Mouse (Mus musculus) heart, embryonic 16.5 days (tissue): Measurements from ENCODE around the gene Agtpbp1. TPM values are rescaled to one million over a fixed set of nuclear protein-coding genes. Genes with fewer than 3 reads are reported as not detected.

Source experiments
- ATAC-seq: fragments of 200-750 bp; cut with Nextera tagmentation; replicated peaks from 2 replicates; pipeline ENCODE4 v1.8.0; 2017; ENCODE audit warnings: moderate number of reproducible peaks; ENCODE audit not compliant: insufficient read depth, low FRiP score; ENCODE audit errors: extremely low read depth
- H3K27ac ChIP-seq: fragments of 300-500 bp; sonication (generic); 2 replicates; pipeline ENCODE4 v1.5.1; 2014; ENCODE audit warnings: mild to moderate bottlenecking, low read length, control low read depth, moderate library complexity
- H3K27me3 ChIP-seq: fragments of 300-500 bp; sonication (generic); 2 replicates; pipeline ENCODE4 v1.6.1; 2014; ENCODE audit warnings: low read length, mixed read lengths; ENCODE audit not compliant: control insufficient read depth, insufficient read depth
- H3K36me3 ChIP-seq: fragments of 300-500 bp; sonication (generic); 2 replicates; pipeline ENCODE4 v1.6.1; 2014; ENCODE audit not compliant: control insufficient read depth, insufficient read depth
- H3K4me1 ChIP-seq: fragments of 300-500 bp; sonication (generic); 2 replicates; pipeline ENCODE4 v1.6.1; 2014; ENCODE audit warnings: low read length, mixed read lengths; ENCODE audit not compliant: control insufficient read depth, insufficient read depth
- H3K4me2 ChIP-seq: fragments of 300-500 bp; sonication (generic); 2 replicates; pipeline ENCODE4 v1.6.1; 2014; ENCODE audit warnings: low read depth, mild to moderate bottlenecking, control low read depth, low read length
- H3K4me3 ChIP-seq: fragments of 300-500 bp; sonication (generic); 2 replicates; pipeline ENCODE4 v1.5.1; 2014; ENCODE audit warnings: mild to moderate bottlenecking, control low read depth, low read length
- H3K9ac ChIP-seq: fragments of 300-500 bp; sonication (generic); 2 replicates; pipeline ENCODE4 v1.6.1; 2014; ENCODE audit warnings: low read length, control low read depth
- H3K9me3 ChIP-seq: fragments of 300-500 bp; sonication (generic); replicated peaks from 2 replicates; pipeline ENCODE4 v1.6.1; 2016; ENCODE audit warnings: low read length; ENCODE audit not compliant: control insufficient read depth
- WGBS: fragments of 180-500 bp; shearing (Covaris S2); extraction: QIAGEN DNeasy Blood & Tissue Kit; methylation state at CpG from one replicate; pipeline ENCODE4 v1.1.7; 2014; 5-methylcytosine and 5-hydroxymethylcytosine counted together
- polyA plus RNA-seq: library from polyadenylated mRNA; unstranded; fragments of >200 nt; fragmentation: Nextera tagmentation; extraction: Ambion mirVana; gene quantifications from 2 replicates; pipeline ENCODE4 v1.2.1, GENCODE M21; 2015

The Agtpbp1 gene
- polyA plus RNA-seq, 1 experiment from 2014 or later, result 12.1 TPM

GRCm38 (mm10) chr13:59534301-59534700 lies 50.7 kb downstream of the Agtpbp1 start:
- no peak for ATAC-seq
- H3K4me1 ChIP-seq, result no peaks in the 10 kb centered on the region
- H3K27me3 ChIP-seq, result no peaks in the 10 kb centered on the region
- H3K27ac ChIP-seq, result no peak overlapping the region
- no peak overlapping the region for H3K4me2 ChIP-seq
- no peaks in the 10 kb centered on the region for H3K9me3 ChIP-seq
- H3K36me3 ChIP-seq, result 0 out of 2 replicates have a peak, but pooled peaks cover 3% of the 10 kb centered on the region
- 65% methylated on average over 4 of the region's 4 CpGs for WGBS
- no peak overlapping the region for H3K9ac ChIP-seq
- no peak overlapping the region for H3K4me3 ChIP-seq

- 71% methylated on average over 6 of the region's 6 CpGs for WGBS
- ATAC-seq, result no peak
- no peaks in the 10 kb centered on the region for H3K27me3 ChIP-seq
- H3K4me3 ChIP-seq, result no peak overlapping the region
- no peaks in the 10 kb centered on the region for H3K4me1 ChIP-seq
- no peak overlapping the region for H3K27ac ChIP-seq
- no peak overlapping the region for H3K9ac ChIP-seq
- H3K36me3 ChIP-seq, result peaks cover 5% of the 10 kb centered on the region; the same call in 1 of the 2 replicates
- H3K9me3 ChIP-seq, result no peaks in the 10 kb centered on the region
- H3K4me2 ChIP-seq, result no peak overlapping the region
These were observed 51.7 kb downstream of the Agtpbp1 start for GRCm38 (mm10) chr13:59533331-59533730.

- peaks cover 9% of the 10 kb centered on the region; the same call in 1 of the 2 replicates for H3K36me3 ChIP-seq
- no peak for ATAC-seq
- 50% methylated on average over 2 of the region's 2 CpGs for WGBS
These were observed 53.8 kb downstream of the Agtpbp1 start for GRCm38 (mm10) chr13:59531203-59531602.

GRCm38 (mm10) chr13:59530491-59530890 lies 54.5 kb downstream of the Agtpbp1 start:
- WGBS, result 91% methylated on average over 8 of the region's 8 CpGs
- no peak for ATAC-seq

More at GRCm38 (mm10) chr13:59531203-59531602, 53.8 kb downstream of the Agtpbp1 start:
- Histone ChIP-seq H3K27ac (no peak overlapping the region), H3K27me3 (no peaks in the 10 kb centered on the region), H3K9me3 (no peaks in the 10 kb centered on the region), H3K4me3 (no peak overlapping the region), H3K9ac (no peak overlapping the region), H3K4me2 (no peak overlapping the region), H3K4me1 (no peaks in the 10 kb centered on the region)

GRCm38 (mm10) chr13:59521271-59522064 lies 63.6 kb downstream of the Agtpbp1 start:
- no peak for ATAC-seq
- Histone ChIP-seq H3K36me3 (peaks cover 8% of the 10 kb centered on the region), H3K27ac (no peak overlapping the region), H3K9me3 (no peaks in the 10 kb centered on the region), H3K9ac (no peak overlapping the region), H3K4me1 (no peaks in the 10 kb centered on the region), H3K4me2 (no peak overlapping the region), H3K27me3 (no peaks in the 10 kb centered on the region), H3K4me3 (no peak overlapping the region)
- 65% methylated on average over 11 of the region's 11 CpGs for WGBS

More at GRCm38 (mm10) chr13:59530491-59530890, 54.5 kb downstream of the Agtpbp1 start:
- Histone ChIP-seq H3K4me2 (no peak overlapping the region), H3K27ac (no peak overlapping the region), H3K4me1 (no peaks in the 10 kb centered on the region), H3K27me3 (no peaks in the 10 kb centered on the region), H3K9me3 (no peaks in the 10 kb centered on the region), H3K9ac (no peak overlapping the region), H3K4me3 (no peak overlapping the region), H3K36me3 (peaks cover 9% of the 10 kb centered on the region; the same call in 1 of the 2 replicates)

- H3K9ac ChIP-seq, result no peak overlapping the region
- H3K4me3 ChIP-seq, result no peak overlapping the region
- no peak overlapping the region for H3K4me2 ChIP-seq
- H3K36me3 ChIP-seq, result peaks cover 8% of the 10 kb centered on the region
- no peak for ATAC-seq
- no peak overlapping the region for H3K27ac ChIP-seq
- H3K27me3 ChIP-seq, result no peaks in the 10 kb centered on the region
- no peaks in the 10 kb centered on the region for H3K4me1 ChIP-seq
- 87% methylated on average over 2 of the region's 2 CpGs for WGBS
- H3K9me3 ChIP-seq, result no peaks in the 10 kb centered on the region
These were observed 64.2 kb downstream of the Agtpbp1 start for GRCm38 (mm10) chr13:59520834-59521233.

- WGBS, result 89% methylated on average over 6 of the region's 6 CpGs
- H3K4me2 ChIP-seq, result no peak overlapping the region
- peaks cover 6% of the 10 kb centered on the region for H3K36me3 ChIP-seq
- H3K9me3 ChIP-seq, result no peaks in the 10 kb centered on the region
- no peak overlapping the region for H3K27ac ChIP-seq
- no peaks in the 10 kb centered on the region for H3K4me1 ChIP-seq
- ATAC-seq, result no peak
- H3K4me3 ChIP-seq, result no peak overlapping the region
- H3K9ac ChIP-seq, result no peak overlapping the region
- no peaks in the 10 kb centered on the region for H3K27me3 ChIP-seq
These were observed 65.5 kb downstream of the Agtpbp1 start for GRCm38 (mm10) chr13:59519479-59519878.

- H3K4me1 ChIP-seq, result no peaks in the 10 kb centered on the region
- ATAC-seq, result no peak
- no peak overlapping the region for H3K27ac ChIP-seq
These were observed 67.0 kb downstream of the Agtpbp1 start for GRCm38 (mm10) chr13:59518016-59518415.

GRCm38 (mm10) chr13:59515074-59515473 lies 70.0 kb downstream of the Agtpbp1 start:
- no peaks in the 10 kb centered on the region for H3K9me3 ChIP-seq
- no peak overlapping the region for H3K27ac ChIP-seq
- no peaks in the 10 kb centered on the region for H3K27me3 ChIP-seq
- no peak for ATAC-seq
- 0 out of 2 replicates have a peak, but pooled peaks cover 2% of the 10 kb centered on the region for H3K36me3 ChIP-seq
- no peak overlapping the region for H3K9ac ChIP-seq
- H3K4me3 ChIP-seq, result no peak overlapping the region
- H3K4me2 ChIP-seq, result no peak overlapping the region
- H3K4me1 ChIP-seq, result no peaks in the 10 kb centered on the region
- 25% methylated on average over 7 of the region's 7 CpGs for WGBS

More at GRCm38 (mm10) chr13:59518016-59518415, 67.0 kb downstream of the Agtpbp1 start:
- H3K9ac ChIP-seq, result no peak overlapping the region
- no peak overlapping the region for H3K4me2 ChIP-seq
- H3K27me3 ChIP-seq, result no peaks in the 10 kb centered on the region
- H3K36me3 ChIP-seq, result 0 out of 2 replicates have a peak, but pooled peaks cover 2% of the 10 kb centered on the region
- 80% methylated on average over 4 of the region's 4 CpGs for WGBS
- no peak overlapping the region for H3K4me3 ChIP-seq
- H3K9me3 ChIP-seq, result no peaks in the 10 kb centered on the region
